Mouse (Mus musculus) MEL (cell line): ENCODE data around the gene Fbxw11. TPM values are rescaled to one million over a fixed set of nuclear protein-coding genes. Genes with fewer than 3 reads are reported as not detected.

ENCODE experiments used
- DNase-seq: peaks from one replicate; pipeline ENCODE4 v3.0.0; 2011; ENCODE audit warnings: low read depth, low spot score
- H3K27ac ChIP-seq: 2 replicates; pipeline ENCODE4 v1.5.1; 2012; ENCODE audit warnings: low read depth, mild to moderate bottlenecking, control low read depth, low read length, moderate library complexity; ENCODE audit not compliant: control insufficient read depth
- H3K27me3 ChIP-seq, 2 experiments: fragments of 150-350 bp in 1 of 2; sonication (generic) in 1 of 2; 2 replicates each; pipeline ENCODE4 v1.6.1; 2012; ENCODE audit warnings: low read length in 2 of 2, mild to moderate bottlenecking in 2 of 2, improper control_type of control experiment in 1 of 2, moderate library complexity in 1 of 2; ENCODE audit not compliant: insufficient read depth in 2 of 2, control insufficient read depth in 1 of 2
- H3K36me3 ChIP-seq, 2 experiments: 2 replicates each; pipeline ENCODE4 v1.6.1; 2012 to 2014; ENCODE audit warnings: low read length in 2 of 2, improper control_type of control experiment in 1 of 2, inconsistent platforms in 1 of 2, mild to moderate bottlenecking in 1 of 2; ENCODE audit not compliant: insufficient read depth in 2 of 2, control insufficient read depth in 1 of 2
- H3K4me1 ChIP-seq, 2 experiments: fragments of 150-350 bp in 1 of 2; sonication (generic) in 1 of 2; 2 replicates each; pipeline ENCODE4 v1.6.1; 2012; ENCODE audit warnings: low read length in 2 of 2, improper control_type of control experiment in 1 of 2, mild to moderate bottlenecking in 1 of 2; ENCODE audit not compliant: insufficient read depth in 2 of 2, control insufficient read depth in 1 of 2
- H3K4me3 ChIP-seq, 2 experiments: fragments of 150-350 bp in 1 of 2; sonication (generic) in 1 of 2; 2 replicates each; pipeline ENCODE4 v1.5.1; 2012; ENCODE audit warnings: low read depth in 2 of 2, low read length in 2 of 2, mild to moderate bottlenecking in 2 of 2, moderate library complexity in 2 of 2, control low read depth in 1 of 2, improper control_type of control experiment in 1 of 2; ENCODE audit not compliant: control insufficient read depth in 1 of 2, insufficient read depth in 1 of 2
- H3K79me2 ChIP-seq: 2 replicates; pipeline ENCODE4 v1.6.1; 2012; ENCODE audit warnings: mild to moderate bottlenecking, low read length, moderate library complexity; ENCODE audit not compliant: control insufficient read depth, poor library complexity, insufficient read depth
- H3K9ac ChIP-seq: 2 replicates; pipeline ENCODE4 v1.6.1; 2012; ENCODE audit warnings: low read depth, mild to moderate bottlenecking, control low read depth, low read length, moderate library complexity; ENCODE audit not compliant: control insufficient read depth, poor library complexity, severe bottlenecking
- H3K9me3 ChIP-seq: fragments of 150-350 bp; sonication (generic); replicated peaks from 2 replicates; pipeline ENCODE4 v1.6.1; 2012; ENCODE audit warnings: mild to moderate bottlenecking, low read length, improper control_type of control experiment, moderate library complexity; ENCODE audit not compliant: insufficient read depth
- E2F4 ChIP-seq: IDR thresholded peaks from 2 replicates; pipeline ENCODE4 v1.6.1; 2011; ENCODE audit warnings: low read depth, low read length, improper control_type of control experiment, borderline replicate concordance
- EP300 ChIP-seq, 2 experiments: IDR thresholded peaks; 2 replicates each; pipeline ENCODE4 v1.6.1; 2011; ENCODE audit warnings: improper control_type of control experiment in 2 of 2, low read length in 2 of 2, low read depth in 1 of 2, mild to moderate bottlenecking in 1 of 2
- GATA1 ChIP-seq: IDR thresholded peaks from 2 replicates; pipeline ENCODE4 v1.6.1; 2011; ENCODE audit warnings: low read depth, low read length, improper control_type of control experiment
- JUND ChIP-seq: IDR thresholded peaks from 2 replicates; pipeline ENCODE4 v1.6.1; 2011; ENCODE audit warnings: low read depth, mild to moderate bottlenecking, improper control_type of control experiment, low read length
- KAT2A ChIP-seq: conservative IDR thresholded peaks from 2 replicates; pipeline ENCODE4 v1.6.1; 2012; ENCODE audit warnings: low read depth, low read length, improper control_type of control experiment, inconsistent platforms
- MAX ChIP-seq: IDR thresholded peaks from 2 replicates; pipeline ENCODE4 v1.6.1; 2011; ENCODE audit warnings: low read length, improper control_type of control experiment
- MAZ ChIP-seq: IDR thresholded peaks from 2 replicates; pipeline ENCODE4 v1.6.1; 2012; ENCODE audit warnings: low read depth, mild to moderate bottlenecking, inconsistent platforms, low read length, improper control_type of control experiment
- MYB ChIP-seq: IDR thresholded peaks from 2 replicates; pipeline ENCODE4 v1.6.1; 2011; ENCODE audit warnings: mild to moderate bottlenecking, low read depth, low read length, improper control_type of control experiment
- MYC ChIP-seq: IDR thresholded peaks from 2 replicates; pipeline ENCODE4 v1.6.1; 2011; ENCODE audit warnings: low read depth, mild to moderate bottlenecking, low read length, improper control_type of control experiment, moderate library complexity
- NRF1 ChIP-seq: IDR thresholded peaks from 2 replicates; pipeline ENCODE4 v1.6.1; 2014; ENCODE audit warnings: low read depth, mild to moderate bottlenecking, inconsistent platforms, low read length, improper control_type of control experiment, moderate library complexity; ENCODE audit not compliant: poor library complexity, insufficient read depth, severe bottlenecking
- POLR2A ChIP-seq, 2 experiments: IDR thresholded peaks; 2 replicates each; pipeline ENCODE4 v1.6.1; 2011 to 2012; ENCODE audit warnings: low read length in 2 of 2, mild to moderate bottlenecking in 2 of 2, control low read depth in 1 of 2, improper control_type of control experiment in 1 of 2, low read depth in 1 of 2, moderate library complexity in 1 of 2; ENCODE audit not compliant: control insufficient read depth in 1 of 2, insufficient read depth in 1 of 2, poor library complexity in 1 of 2
- POLR2AphosphoS5 ChIP-seq: IDR thresholded peaks from 2 replicates; pipeline ENCODE4 v1.6.1; 2012; ENCODE audit warnings: low read depth, borderline replicate concordance, mild to moderate bottlenecking, inconsistent platforms, low read length, moderate library complexity, mixed read lengths
- RAD21 ChIP-seq: IDR thresholded peaks from 2 replicates; pipeline ENCODE4 v1.6.1; 2011; ENCODE audit warnings: mild to moderate bottlenecking, low read depth, low read length, improper control_type of control experiment
- RCOR1 ChIP-seq: IDR thresholded peaks from 2 replicates; pipeline ENCODE4 v1.6.1; 2012; ENCODE audit warnings: low read depth, mild to moderate bottlenecking, inconsistent platforms, low read length, improper control_type of control experiment
- SMC3 ChIP-seq: IDR thresholded peaks from 2 replicates; pipeline ENCODE4 v1.6.1; 2011; ENCODE audit warnings: low read depth, low read length, improper control_type of control experiment
- USF1 ChIP-seq: IDR thresholded peaks from 2 replicates; pipeline ENCODE4 v1.6.1; 2014; ENCODE audit warnings: low read depth, mild to moderate bottlenecking, inconsistent platforms, low read length, improper control_type of control experiment, moderate library complexity
- ZC3H11A ChIP-seq: IDR thresholded peaks from 2 replicates; pipeline ENCODE4 v1.6.1; 2012; ENCODE audit warnings: low read depth, mild to moderate bottlenecking, inconsistent platforms, low read length, improper control_type of control experiment
- ZMIZ1 ChIP-seq: IDR thresholded peaks from 2 replicates; pipeline ENCODE4 v1.6.1; 2012; ENCODE audit warnings: low read depth, mild to moderate bottlenecking, inconsistent platforms, low read length, improper control_type of control experiment, moderate library complexity
- ZNF384 ChIP-seq: IDR thresholded peaks from 2 replicates; pipeline ENCODE4 v1.6.1; 2012; ENCODE audit warnings: low read depth, mild to moderate bottlenecking, inconsistent platforms, low read length, improper control_type of control experiment
- polyA plus RNA-seq, 2 experiments: library from polyadenylated mRNA; stranded (reverse) in 1 of 2; unstranded in 1 of 2; fragments of >175 nt in 1 of 2; fragments of >200 nt in 1 of 2; gene quantifications; 2 replicates each; pipeline versions ENCODE4 v1.2.1 to v1.2.4; 2012; ENCODE audit warnings: low replicate concordance in 2 of 2, low read depth in 1 of 2; ENCODE audit not compliant: insufficient read length in 2 of 2, insufficient read depth in 1 of 2, missing spikeins in 1 of 2
- total RNA-seq: library from RNA; depleted of rRNA; stranded (reverse); fragments of 300-350 nt; gene quantifications from 2 replicates; pipeline ENCODE4 v1.2.3, GENCODE M21; 2012

The Fbxw11 gene
- total and polyA plus RNA-seq, 3 experiments: 35.4 to 98.5 (median 53.5) TPM

DNA sequence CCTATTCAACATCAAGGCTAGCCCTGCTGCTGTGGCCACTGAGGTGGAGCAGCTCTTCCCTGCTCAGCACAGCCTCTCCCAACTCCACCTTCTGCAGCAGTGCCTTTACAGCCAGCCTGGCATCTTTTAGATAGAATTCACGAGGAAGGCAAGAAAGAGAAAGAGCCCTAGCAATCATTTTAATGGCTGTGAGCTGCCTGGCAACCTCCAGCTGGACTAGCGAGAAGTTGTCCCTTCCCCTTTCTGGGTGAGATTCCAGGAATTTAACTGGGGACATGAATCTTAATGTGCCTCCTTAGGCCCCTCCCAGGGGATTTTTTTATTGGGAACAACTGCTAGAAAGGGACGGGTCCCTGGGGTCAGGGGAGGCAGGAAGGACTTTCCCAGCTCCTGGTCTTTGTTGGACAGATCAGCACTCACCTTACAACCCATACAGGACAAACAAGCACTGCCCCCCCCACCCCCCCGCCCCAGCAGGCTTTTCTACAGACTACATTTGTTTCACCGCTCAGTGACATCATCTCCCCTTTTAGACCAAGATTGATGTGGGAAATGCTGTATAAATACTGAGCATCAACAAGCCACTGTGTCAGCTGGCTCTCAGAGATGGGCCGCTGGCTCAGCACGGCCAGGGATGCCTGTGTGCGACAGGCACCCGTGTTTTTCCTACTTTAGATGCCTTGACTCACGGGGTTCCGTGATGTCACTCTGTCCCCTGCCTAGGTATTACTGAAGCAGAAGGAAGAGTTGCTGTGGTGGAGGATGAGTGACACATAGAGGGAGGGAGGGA, 138.4 kb downstream of the Fbxw11 start:
- H3K4me3 ChIP-seq: no peak overlapping the region
- no peak for TF ChIP-seq ZMIZ1
- no peak for TF ChIP-seq KAT2A
- no peak for TF ChIP-seq MAX
- no peak for TF ChIP-seq POLR2AphosphoS5
- no peak for TF ChIP-seq EP300 (IDR thresholded peaks at IDR 0.05; ENCODE audit: low read depth in 1 of 2, low read length in 2 of 2)
- no peak for TF ChIP-seq ZC3H11A
- no peak for TF ChIP-seq MYB
- no peak for TF ChIP-seq RCOR1
- no peak for TF ChIP-seq MYC
- no peak for TF ChIP-seq SMC3
- no peak for TF ChIP-seq E2F4
- no peak for TF ChIP-seq RAD21
- no peak for TF ChIP-seq USF1
- TF ChIP-seq ZNF384: no peak
- TF ChIP-seq NRF1: no peak
- TF ChIP-seq JUND: no peak
- no peak for TF ChIP-seq GATA1
- no peak for TF ChIP-seq MAZ
- TF ChIP-seq, all 39 proteins: peak for 0
- no peaks in the 10 kb centered on the region for H3K36me3 ChIP-seq
- DNase-seq: no peak
- H3K9ac ChIP-seq: no peak overlapping the region
- H3K27ac ChIP-seq: no peak overlapping the region
- H3K9me3 ChIP-seq: no peaks in the 10 kb centered on the region
- H3K4me1 ChIP-seq: no peaks in the 10 kb centered on the region
- no peaks in the 10 kb centered on the region; a peak in 2 of 4 replicates for H3K27me3 ChIP-seq
- no peaks in the 10 kb centered on the region for H3K79me2 ChIP-seq

DNA sequence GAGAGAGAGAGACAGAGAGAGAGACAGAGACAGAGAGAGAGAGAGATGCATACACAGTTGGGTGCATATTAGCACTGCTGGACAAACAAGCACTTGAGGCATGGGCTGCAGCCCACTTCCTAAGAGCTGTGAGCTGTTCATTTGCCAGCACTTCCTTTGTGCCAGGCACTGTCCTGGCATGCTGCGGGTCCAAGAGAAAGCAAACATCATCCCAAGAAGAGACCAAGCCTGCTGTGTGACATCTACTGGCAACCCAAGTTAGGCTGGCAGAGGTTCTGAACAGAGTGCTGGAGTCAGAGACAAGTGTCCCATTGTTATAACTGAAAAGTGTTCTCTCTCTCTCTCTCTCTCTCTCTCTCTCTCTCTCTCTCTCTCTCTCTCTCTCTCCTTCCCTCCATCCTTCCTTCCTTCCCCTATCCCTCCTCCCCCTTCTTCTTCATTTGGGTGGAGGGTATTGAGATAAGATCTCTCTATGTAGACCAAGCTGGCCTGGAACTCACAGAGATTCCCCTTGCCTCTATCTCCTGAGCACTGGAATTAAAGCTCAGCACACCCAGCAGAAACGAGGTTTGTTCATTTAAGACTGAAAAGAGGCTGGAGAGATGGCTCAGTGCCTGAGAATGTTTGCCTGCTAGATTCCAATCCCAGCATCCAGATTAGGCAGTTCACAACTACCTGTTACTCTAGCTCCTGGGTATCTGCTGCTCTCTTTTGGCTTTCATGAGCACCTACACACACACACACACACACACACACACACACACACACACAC, 139.3 kb downstream of the Fbxw11 start:
- no peaks in the 10 kb centered on the region for H3K79me2 ChIP-seq
- TF ChIP-seq POLR2A (IDR thresholded peaks at IDR 0.05; ENCODE audit: control insufficient read depth in 1 of 2, insufficient read depth in 1 of 2, low read depth in 1 of 2, low read length in 2 of 2, poor library complexity in 1 of 2): no peak
- H3K4me3 ChIP-seq: no peak overlapping the region
- H3K4me1 ChIP-seq: no peaks in the 10 kb centered on the region
- H3K36me3 ChIP-seq: no peaks in the 10 kb centered on the region
- H3K9ac ChIP-seq: no peak overlapping the region
- H3K27ac ChIP-seq: no peak overlapping the region
- H3K27me3 ChIP-seq: no peaks in the 10 kb centered on the region; a peak in 1 of 4 replicates
- no peak for DNase-seq
- H3K9me3 ChIP-seq: no peaks in the 10 kb centered on the region
